Mouse (Mus musculus) brown adipose tissue, adult 24 weeks (tissue): ENCODE results near the gene Olfr1425. TPM values are rescaled to one million over a fixed set of nuclear protein-coding genes. Genes with fewer than 3 reads are reported as not detected.

Experiments
- H3K27ac ChIP-seq: fragments of 200-500 bp; replicated peaks from 2 replicates; pipeline ENCODE4 v1.5.1; 2012; ENCODE audit warnings: low read depth, mild to moderate bottlenecking, low read length
- H3K4me1 ChIP-seq: fragments of 200-500 bp; 2 replicates; pipeline ENCODE4 v1.6.1; 2012; ENCODE audit warnings: low read length, mixed read lengths; ENCODE audit not compliant: control insufficient read depth, insufficient read depth, insufficient read length
- H3K4me3 ChIP-seq: fragments of 200-500 bp; 2 replicates; pipeline ENCODE4 v1.5.1; 2012; ENCODE audit warnings: low read depth, mild to moderate bottlenecking, low read length, moderate library complexity; ENCODE audit not compliant: insufficient read depth
- polyA plus RNA-seq: library from polyadenylated mRNA; stranded (reverse); fragments of >200 nt; gene quantifications from 2 replicates; pipeline ENCODE4 v1.2.4, GENCODE M21; 2012; ENCODE audit not compliant: missing spikeins, insufficient read depth, insufficient read length

Olfr1425 gene
- polyA plus RNA-seq, 1 experiment = not detected

DNA sequence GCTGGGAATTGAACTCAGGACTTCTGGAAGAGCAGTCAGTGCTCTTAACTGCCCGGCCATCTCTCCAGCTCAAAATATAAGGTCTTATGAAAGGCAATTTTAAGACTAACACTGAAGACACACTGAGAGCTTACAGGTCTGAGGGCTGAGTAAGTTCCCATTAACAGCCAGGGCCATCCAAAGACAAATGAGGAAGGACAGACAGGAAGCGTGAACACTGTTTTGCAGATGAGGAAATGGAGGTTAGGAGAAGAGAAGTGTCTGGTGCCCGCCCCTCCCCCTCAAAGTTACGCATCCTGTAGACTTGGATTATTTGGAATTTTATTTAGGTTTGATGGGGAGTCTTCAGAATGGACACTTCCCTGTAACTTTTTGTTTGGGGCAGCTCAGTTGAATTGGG, 53.4 kb downstream of the Olfr1425 start:
- no peak overlapping the region for H3K4me3 ChIP-seq
- H3K4me1 ChIP-seq = no peaks in the 10 kb centered on the region
- H3K27ac ChIP-seq = no peak overlapping the region

Other genes with a start within 250 kb of the Olfr1425 start
- gene Olfr1417, start 238.5 kb downstream of the Olfr1425 start, polyA plus RNA-seq = not detected in 2 replicates
- not detected in 2 replicates for gene Olfr1418, start 216.7 kb downstream of the Olfr1425 start, polyA plus RNA-seq
- gene Olfr1419, start 202.6 kb downstream of the Olfr1425 start, polyA plus RNA-seq = not detected in 2 replicates
- gene Olfr1420, start 191.2 kb downstream of the Olfr1425 start, polyA plus RNA-seq = not detected in 2 replicates
- gene Patl1, start 165.3 kb downstream of the Olfr1425 start, polyA plus RNA-seq = 16.6 and 20.5 TPM in 2 replicates
- 25.1 and 31.0 TPM in 2 replicates for gene Osbp, start 111.8 kb downstream of the Olfr1425 start, polyA plus RNA-seq
- gene Olfr1423, start 36.4 kb downstream of the Olfr1425 start, polyA plus RNA-seq = not detected in 2 replicates
- gene Olfr1424, start 15.0 kb downstream of the Olfr1425 start, polyA plus RNA-seq = not detected in 2 replicates
- gene Olfr1426, start 14.3 kb upstream of the Olfr1425 start, polyA plus RNA-seq = not detected in 2 replicates
- not detected in 2 replicates for gene Olfr1427, start 25.6 kb upstream of the Olfr1425 start, polyA plus RNA-seq
- gene Olfr1428, start 38.2 kb upstream of the Olfr1425 start, polyA plus RNA-seq = not detected in 2 replicates
- gene Olfr76, start 45.5 kb upstream of the Olfr1425 start, polyA plus RNA-seq = not detected in 2 replicates
- not detected in 2 replicates for gene Olfr1555-ps1, start 92.4 kb upstream of the Olfr1425 start, polyA plus RNA-seq
- gene Olfr1431, start 122.9 kb upstream of the Olfr1425 start, polyA plus RNA-seq = not detected in 2 replicates
- not detected in 2 replicates for gene Olfr1432, start 154.9 kb upstream of the Olfr1425 start, polyA plus RNA-seq
- gene Olfr262, start 163.9 kb upstream of the Olfr1425 start, polyA plus RNA-seq = not detected in 2 replicates
- gene Olfr235, start 183.3 kb upstream of the Olfr1425 start, polyA plus RNA-seq = not detected in 2 replicates
- not detected in 2 replicates for gene Olfr1434, start 202.1 kb upstream of the Olfr1425 start, polyA plus RNA-seq
- gene Olfr1436, start 221.4 kb upstream of the Olfr1425 start, polyA plus RNA-seq = not detected in 2 replicates
- gene Olfr1437, start 247.4 kb upstream of the Olfr1425 start, polyA plus RNA-seq = not detected in 2 replicates